Mouse (Mus musculus): ENCODE measurements around the gene Sh3rf3. TPM values are rescaled to one million over a fixed set of nuclear protein-coding genes. Genes with fewer than 3 reads are reported as not detected.
A peak's percentile ranks its signal among the peaks of the same experiment; 100 is the strongest.

Gene Sh3rf3
- polyA plus RNA-seq, 1 experiment from 2014 or later = 0.63 TPM

DNA sequence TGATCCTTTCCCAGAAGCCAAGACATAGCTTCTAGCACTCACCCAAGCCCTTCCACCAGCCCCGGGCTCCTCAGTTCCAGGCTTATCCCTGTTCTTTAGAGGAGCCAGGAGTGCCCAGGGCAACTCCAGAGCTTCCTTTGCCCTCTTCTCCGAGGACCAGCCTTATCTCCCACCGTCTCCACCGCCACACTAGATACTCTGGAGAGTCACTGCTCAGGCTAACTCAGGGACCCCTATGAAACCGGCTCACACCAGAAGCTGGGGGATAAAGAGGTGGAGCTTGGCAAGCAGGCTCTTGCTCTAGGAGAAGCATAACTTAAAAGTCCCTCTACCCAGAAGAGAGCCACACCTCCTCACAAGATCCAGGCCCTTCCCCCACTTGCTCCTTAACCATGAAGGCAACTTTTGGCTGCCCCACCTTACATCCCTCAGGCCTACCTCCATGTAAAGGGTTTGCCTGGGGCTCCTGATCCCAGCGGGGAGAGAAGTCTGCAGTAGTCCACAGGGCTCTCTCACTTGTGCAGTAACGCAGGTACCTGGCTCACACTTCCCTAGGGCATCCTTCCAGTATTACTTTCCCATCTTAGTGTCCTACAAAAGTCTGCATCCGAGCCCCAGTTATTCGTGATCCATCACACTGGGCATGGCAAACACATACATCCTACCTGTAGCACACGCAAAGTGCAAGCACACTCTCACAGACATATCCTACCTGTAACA lies 337.9 kb downstream of the Sh3rf3 start:
- Histone ChIP-seq H3K4me3 (ENCODE audit: low read depth, low read length) (no peak overlapping the region), H3K27ac (ENCODE audit: low read depth, low read length) (no peak overlapping the region), H3K27me3 (ENCODE audit: control insufficient read depth, insufficient read depth, low read length) (0 out of 2 replicates have a peak, but pooled peaks cover 3% of the 10 kb centered on the region), H3K4me1 (ENCODE audit: control insufficient read depth, insufficient read depth, low read length) (no peaks in the 10 kb centered on the region; the same call in 1 of the 2 replicates), H3K9me3 (replicated peaks; ENCODE audit: control insufficient read depth, low read length) (no peaks in the 10 kb centered on the region), H3K36me3 (ENCODE audit: control insufficient read depth, insufficient read depth, low read length) (no peaks in the 10 kb centered on the region), H3K9ac (ENCODE audit: low read depth, low read length) (no peak overlapping the region), H3K4me2 (no peak overlapping the region)
- WGBS (ENCODE audit: insufficient replicate concordance) = 73% methylated on average over 10 of the region's 10 CpGs
- no peak for ATAC-seq (replicated peaks; ENCODE audit: insufficient number of reproducible peaks, low FRiP score, low TSS enrichment)

DNA sequence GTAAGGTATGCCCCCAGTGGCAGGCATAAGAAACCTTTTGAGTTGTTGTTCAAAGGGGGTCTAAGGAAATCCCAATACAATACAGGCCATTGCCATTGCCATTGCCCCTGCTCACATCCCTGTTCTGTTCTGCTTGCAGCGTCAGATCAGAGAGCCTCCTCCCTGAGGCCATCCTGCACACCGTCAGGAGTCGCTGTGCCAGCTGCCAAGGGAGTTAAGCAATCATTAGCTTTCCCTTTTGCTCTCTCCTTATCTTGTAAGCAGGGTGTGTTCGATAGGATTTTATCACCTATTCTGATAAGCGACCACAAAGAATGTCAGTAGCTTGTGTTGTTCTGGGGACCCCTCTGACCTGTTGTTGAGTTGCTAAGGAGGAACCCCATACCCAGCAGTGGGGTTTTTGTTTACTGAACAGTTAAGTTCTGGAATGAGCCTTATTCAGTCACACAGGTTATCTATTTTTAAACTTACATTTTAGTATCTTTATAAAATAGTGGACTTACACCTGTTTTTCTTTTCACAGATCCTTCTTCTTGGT lies 339.5 kb downstream of the Sh3rf3 start:
- no peak for ATAC-seq (replicated peaks; ENCODE audit: insufficient number of reproducible peaks, low FRiP score, low TSS enrichment)
- no peak overlapping the region for H3K9ac ChIP-seq (ENCODE audit: low read depth, low read length)
- no peak overlapping the region for H3K27ac ChIP-seq (ENCODE audit: low read depth, low read length)
- H3K4me1 ChIP-seq (ENCODE audit: control insufficient read depth, insufficient read depth, low read length) = no peaks in the 10 kb centered on the region; the same call in 1 of the 2 replicates
- H3K27me3 ChIP-seq (ENCODE audit: control insufficient read depth, insufficient read depth, low read length) = 0 out of 2 replicates have a peak, but pooled peaks cover 3% of the 10 kb centered on the region
- H3K4me3 ChIP-seq (ENCODE audit: low read depth, low read length) = no peak overlapping the region
- H3K36me3 ChIP-seq (ENCODE audit: control insufficient read depth, insufficient read depth, low read length) = no peaks in the 10 kb centered on the region
- WGBS (ENCODE audit: insufficient replicate concordance) = 22% methylated on average over 5 of the region's 5 CpGs
- no peak overlapping the region for H3K4me2 ChIP-seq
- H3K9me3 ChIP-seq (replicated peaks; ENCODE audit: control insufficient read depth, low read length) = no peaks in the 10 kb centered on the region

DNA sequence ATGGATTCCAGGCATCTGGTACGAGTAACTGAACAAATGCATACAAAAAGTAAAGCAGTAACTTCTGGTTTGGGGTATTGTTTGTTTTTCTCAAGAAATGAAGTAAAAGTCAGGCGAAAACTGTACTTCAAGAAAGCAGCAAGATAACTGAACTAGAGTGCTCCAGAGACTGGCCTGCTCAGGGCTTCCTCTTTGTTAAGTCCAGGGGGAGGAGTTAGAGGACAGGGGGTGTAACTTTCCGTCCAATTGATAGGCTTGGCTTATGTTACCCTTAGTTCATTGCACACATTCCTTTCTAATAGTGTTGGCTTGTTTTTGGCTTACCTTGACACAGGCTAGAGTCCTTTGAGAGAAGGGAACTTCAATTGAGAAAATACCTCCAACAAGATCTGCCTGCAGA lies 345.5 kb downstream of the Sh3rf3 start:
- no peak for ATAC-seq (replicated peaks; ENCODE audit: insufficient number of reproducible peaks, low FRiP score, low TSS enrichment)
- Histone ChIP-seq H3K27me3 (ENCODE audit: control insufficient read depth, insufficient read depth, low read length) (no peaks in the 10 kb centered on the region), H3K9ac (ENCODE audit: low read depth, low read length) (no peak overlapping the region), H3K9me3 (replicated peaks; ENCODE audit: control insufficient read depth, low read length) (no peaks in the 10 kb centered on the region), H3K4me1 (ENCODE audit: control insufficient read depth, insufficient read depth, low read length) (no peaks in the 10 kb centered on the region; the same call in 1 of the 2 replicates), H3K27ac (ENCODE audit: low read depth, low read length) (no peak overlapping the region), H3K4me2 (no peak overlapping the region), H3K36me3 (ENCODE audit: control insufficient read depth, insufficient read depth, low read length) (no peaks in the 10 kb centered on the region), H3K4me3 (ENCODE audit: low read depth, low read length) (no peak overlapping the region)
- WGBS (ENCODE audit: insufficient replicate concordance) = 73% methylated on average over 3 of the region's 3 CpGs

DNA sequence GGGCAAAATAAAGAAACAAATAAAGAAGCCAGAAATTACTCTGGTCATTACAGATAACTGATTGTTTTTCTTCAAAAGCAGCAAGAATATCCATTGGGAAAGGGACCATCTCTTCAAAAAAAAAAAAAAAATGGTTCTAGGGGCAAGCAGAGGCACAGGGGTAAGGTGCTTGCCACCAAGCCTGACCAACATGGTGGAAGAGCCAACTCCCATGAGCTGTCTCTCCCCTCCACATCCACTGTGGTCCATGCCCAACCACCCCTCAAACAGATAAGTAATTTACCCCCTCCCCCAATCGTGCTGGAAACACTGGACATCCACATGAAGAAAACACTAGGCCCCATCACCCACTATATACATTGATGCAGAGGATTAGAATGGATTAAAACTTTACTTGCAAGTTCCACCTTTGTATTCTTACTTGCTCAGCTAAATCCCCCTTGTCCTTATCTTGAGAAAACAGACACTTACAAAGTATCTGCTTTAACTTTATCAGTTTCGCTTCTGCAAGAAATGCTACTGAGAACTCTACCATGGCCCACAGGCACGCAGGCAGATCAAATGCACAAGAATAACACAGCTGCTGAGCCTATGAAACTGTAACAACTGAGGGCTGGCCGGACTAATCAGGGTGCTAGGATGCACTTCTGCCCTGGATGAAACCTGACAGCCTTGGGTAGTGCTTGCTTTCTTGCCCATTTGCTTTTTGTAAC lies 349.2 kb downstream of the Sh3rf3 start:
- Histone ChIP-seq H3K9me3 (replicated peaks; ENCODE audit: control insufficient read depth, low read length) (no peaks in the 10 kb centered on the region), H3K27ac (ENCODE audit: low read depth, low read length) (peak overlapping the region; percentile 43; the same call in 1 of the 2 replicates), H3K4me3 (ENCODE audit: low read depth, low read length) (no peak overlapping the region), H3K4me1 (ENCODE audit: control insufficient read depth, insufficient read depth, low read length) (no peaks in the 10 kb centered on the region; the same call in 1 of the 2 replicates), H3K27me3 (ENCODE audit: control insufficient read depth, insufficient read depth, low read length) (no peaks in the 10 kb centered on the region), H3K9ac (ENCODE audit: low read depth, low read length) (no peak overlapping the region), H3K36me3 (ENCODE audit: control insufficient read depth, insufficient read depth, low read length) (no peaks in the 10 kb centered on the region), H3K4me2 (no peak overlapping the region)
- 22% methylated on average over 4 of the region's 4 CpGs for WGBS (ENCODE audit: insufficient replicate concordance)
- ATAC-seq (replicated peaks; ENCODE audit: insufficient number of reproducible peaks, low FRiP score, low TSS enrichment) = peak; percentile 35; the same call in 1 of the 2 replicates

DNA sequence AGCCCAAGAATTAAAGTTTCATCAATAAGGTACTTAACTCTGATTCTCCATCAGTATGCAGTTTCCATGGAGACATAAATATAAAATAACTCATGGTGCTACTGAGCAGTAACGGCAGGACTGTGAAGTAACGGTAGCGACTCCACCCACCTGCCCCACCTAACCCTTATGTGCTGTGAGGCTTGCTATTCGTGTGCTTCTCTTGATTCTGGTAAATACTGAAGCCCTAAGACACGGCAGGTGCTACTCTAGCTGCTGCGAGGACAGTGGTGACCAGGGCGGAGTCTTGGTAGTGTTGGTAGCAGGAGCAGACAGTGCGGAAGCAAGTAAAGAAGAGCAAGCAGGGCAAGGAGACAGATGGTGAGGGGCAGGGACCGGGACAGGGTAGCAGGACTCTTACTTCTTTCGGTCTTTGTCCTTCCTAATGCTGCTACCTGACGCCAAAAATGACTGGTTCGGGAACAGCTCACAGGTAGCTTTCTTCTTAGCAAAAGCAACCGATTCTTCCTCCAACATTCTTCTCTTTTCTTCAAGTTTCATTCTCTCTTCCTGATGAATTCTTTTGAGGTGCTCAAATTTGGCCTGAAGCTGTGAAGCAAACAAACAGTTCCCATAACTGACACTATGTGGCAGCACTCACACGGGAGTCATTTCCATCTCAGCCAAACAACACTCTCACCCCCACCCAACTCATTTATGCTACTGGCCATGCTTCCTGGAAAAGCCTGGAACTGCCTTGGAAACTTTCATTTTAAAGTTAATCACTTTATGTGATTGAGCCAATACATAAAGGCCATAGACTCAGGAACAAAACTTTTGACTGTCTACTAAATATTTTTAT lies 353.2 kb downstream of the Sh3rf3 start:
- ATAC-seq (replicated peaks; ENCODE audit: insufficient number of reproducible peaks, low FRiP score, low TSS enrichment) = peak; percentile 59; the same call in 1 of the 2 replicates
- WGBS (ENCODE audit: insufficient replicate concordance) = 59% methylated on average over 14 of the region's 14 CpGs
- Histone ChIP-seq H3K9me3 (replicated peaks; ENCODE audit: control insufficient read depth, low read length) (no peaks in the 10 kb centered on the region), H3K27ac (ENCODE audit: low read depth, low read length) (no peak overlapping the region), H3K9ac (ENCODE audit: low read depth, low read length) (no peak overlapping the region), H3K27me3 (ENCODE audit: control insufficient read depth, insufficient read depth, low read length) (no peaks in the 10 kb centered on the region), H3K4me3 (ENCODE audit: low read depth, low read length) (no peak overlapping the region), H3K4me2 (no peak overlapping the region), H3K36me3 (ENCODE audit: control insufficient read depth, insufficient read depth, low read length) (no peaks in the 10 kb centered on the region), H3K4me1 (ENCODE audit: control insufficient read depth, insufficient read depth, low read length) (no peaks in the 10 kb centered on the region; the same call in 1 of the 2 replicates)

DNA sequence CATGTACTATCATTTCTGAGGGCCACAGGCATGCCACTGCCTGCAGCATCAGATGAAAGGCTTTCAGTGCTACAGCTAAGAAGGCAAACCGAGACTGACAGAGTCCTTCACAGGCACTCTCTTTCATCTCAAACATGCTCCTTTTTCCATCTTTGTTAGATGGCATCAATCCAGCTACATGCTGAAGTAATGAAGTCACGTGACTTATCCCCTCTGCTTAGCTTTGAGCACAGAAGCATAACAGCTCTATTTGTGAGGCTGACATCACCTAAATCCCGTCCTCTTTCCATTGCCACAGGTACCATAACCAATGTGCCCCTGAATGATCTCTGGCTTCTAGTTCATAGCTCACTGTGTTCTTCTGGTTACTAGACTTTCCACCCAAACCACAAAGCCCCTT lies 357.9 kb downstream of the Sh3rf3 start:
- H3K4me1 ChIP-seq (ENCODE audit: control insufficient read depth, insufficient read depth, low read length) = no peaks in the 10 kb centered on the region
- H3K9ac ChIP-seq (ENCODE audit: low read depth, low read length) = no peak overlapping the region
- H3K36me3 ChIP-seq (ENCODE audit: control insufficient read depth, insufficient read depth, low read length) = no peaks in the 10 kb centered on the region
- ATAC-seq (replicated peaks; ENCODE audit: insufficient number of reproducible peaks, low FRiP score, low TSS enrichment) = no peak
- no peak overlapping the region for H3K4me3 ChIP-seq (ENCODE audit: low read depth, low read length)
- H3K4me2 ChIP-seq = no peak overlapping the region
- WGBS (ENCODE audit: insufficient replicate concordance) = 70% methylated on average over 3 of the region's 3 CpGs
- H3K27ac ChIP-seq (ENCODE audit: low read depth, low read length) = no peak overlapping the region
- H3K9me3 ChIP-seq (replicated peaks; ENCODE audit: control insufficient read depth, low read length) = no peaks in the 10 kb centered on the region
- no peaks in the 10 kb centered on the region for H3K27me3 ChIP-seq (ENCODE audit: control insufficient read depth, insufficient read depth, low read length)

DNA sequence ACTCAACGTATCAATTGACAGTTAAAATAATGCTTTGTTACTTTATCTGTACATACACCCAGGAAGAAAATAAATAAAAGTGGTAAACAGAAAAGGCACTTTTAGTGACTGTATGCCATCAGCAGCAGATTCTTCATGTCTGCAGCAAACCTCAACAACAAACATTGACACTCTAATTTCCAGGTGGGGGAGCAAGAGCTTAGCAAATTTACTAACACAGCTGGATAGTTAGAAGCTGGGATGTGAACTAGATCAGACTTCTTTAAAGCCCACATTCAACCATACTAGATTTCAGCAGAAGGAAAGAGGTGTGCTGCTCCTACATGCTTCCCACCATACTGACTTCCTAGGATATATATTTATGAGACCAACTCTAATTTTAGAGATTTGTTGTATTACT lies 359.4 kb downstream of the Sh3rf3 start:
- 89% methylated on average over 1 of the region's 1 CpGs for WGBS (ENCODE audit: insufficient replicate concordance)
- H3K4me2 ChIP-seq = no peak overlapping the region
- no peaks in the 10 kb centered on the region for H3K9me3 ChIP-seq (replicated peaks; ENCODE audit: control insufficient read depth, low read length)
- no peaks in the 10 kb centered on the region for H3K4me1 ChIP-seq (ENCODE audit: control insufficient read depth, insufficient read depth, low read length)
- H3K36me3 ChIP-seq (ENCODE audit: control insufficient read depth, insufficient read depth, low read length) = no peaks in the 10 kb centered on the region
- H3K9ac ChIP-seq (ENCODE audit: low read depth, low read length) = no peak overlapping the region
- ATAC-seq (replicated peaks; ENCODE audit: insufficient number of reproducible peaks, low FRiP score, low TSS enrichment) = no peak
- no peak overlapping the region for H3K4me3 ChIP-seq (ENCODE audit: low read depth, low read length)
- no peaks in the 10 kb centered on the region for H3K27me3 ChIP-seq (ENCODE audit: control insufficient read depth, insufficient read depth, low read length)
- H3K27ac ChIP-seq (ENCODE audit: low read depth, low read length) = no peak overlapping the region

DNA sequence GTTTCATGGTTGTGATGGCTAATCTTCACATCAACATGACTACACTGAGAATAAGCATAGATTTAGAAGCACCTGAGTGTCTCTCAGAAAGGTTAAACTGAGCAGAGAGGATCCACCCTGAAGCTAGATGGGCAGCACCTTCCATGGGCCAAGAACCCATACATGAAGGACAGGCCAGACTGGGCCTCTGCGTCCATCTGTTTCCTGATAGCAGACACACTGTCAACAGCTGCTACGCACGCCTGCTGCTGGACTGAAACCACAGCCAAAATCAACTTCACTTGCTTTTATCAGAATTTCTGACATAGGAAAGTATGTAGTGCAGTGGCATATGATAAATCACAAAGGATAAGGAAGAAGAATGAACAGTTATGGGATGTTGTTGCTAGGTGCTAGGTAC lies 366.5 kb downstream of the Sh3rf3 start:
- whole genome bisulfite sequencing (ENCODE audit: insufficient replicate concordance) = 32% methylated on average over 3 of the region's 3 CpGs
- no peak for ATAC-seq (replicated peaks; ENCODE audit: insufficient number of reproducible peaks, low FRiP score, low TSS enrichment)
- Histone ChIP-seq H3K9me3 (replicated peaks; ENCODE audit: control insufficient read depth, low read length) (no peaks in the 10 kb centered on the region), H3K4me1 (ENCODE audit: control insufficient read depth, insufficient read depth, low read length) (no peaks in the 10 kb centered on the region), H3K27me3 (ENCODE audit: control insufficient read depth, insufficient read depth, low read length) (no peaks in the 10 kb centered on the region), H3K9ac (ENCODE audit: low read depth, low read length) (no peak overlapping the region), H3K36me3 (ENCODE audit: control insufficient read depth, insufficient read depth, low read length) (no peaks in the 10 kb centered on the region), H3K4me3 (ENCODE audit: low read depth, low read length) (no peak overlapping the region), H3K4me2 (no peak overlapping the region), H3K27ac (ENCODE audit: low read depth, low read length) (no peak overlapping the region)
